Mouse (Mus musculus) thymus, adult 2 months (tissue): ENCODE measurements around the gene Anxa5. TPM values are rescaled to one million over a fixed set of nuclear protein-coding genes. Genes with fewer than 3 reads are reported as not detected.

Experiments used
- DNase-seq: peaks from one replicate; pipeline ENCODE4 v3.0.0; 2021
- H3K27ac ChIP-seq: fragments of 200-500 bp; 2 replicates; pipeline ENCODE4 v1.5.1; 2012; ENCODE audit warnings: low read length, control low read depth; ENCODE audit not compliant: control insufficient read depth, insufficient read depth
- H3K27me3 ChIP-seq: fragments of 200-500 bp; 2 replicates; pipeline ENCODE4 v1.6.1; 2012; ENCODE audit warnings: mild to moderate bottlenecking, low read length, moderate library complexity, mixed read lengths; ENCODE audit not compliant: control insufficient read depth, insufficient read depth
- H3K36me3 ChIP-seq: fragments of 200-500 bp; 2 replicates; pipeline ENCODE4 v1.6.1; 2012; ENCODE audit warnings: mild to moderate bottlenecking, low read length, moderate library complexity; ENCODE audit not compliant: control insufficient read depth, insufficient read depth
- H3K4me1 ChIP-seq: fragments of 200-500 bp; replicated peaks from 2 replicates; pipeline ENCODE4 v1.6.1; 2012; ENCODE audit warnings: low read length; ENCODE audit not compliant: control insufficient read depth, insufficient read depth
- H3K4me3 ChIP-seq: fragments of 200-500 bp; 2 replicates; pipeline ENCODE4 v1.5.1; 2012; ENCODE audit warnings: mild to moderate bottlenecking, low read length, control low read depth, moderate library complexity; ENCODE audit not compliant: control insufficient read depth, insufficient read depth
- CTCF ChIP-seq: fragments of 200-500 bp; IDR thresholded peaks from 2 replicates; pipeline ENCODE4 v1.5.1; 2012; ENCODE audit warnings: mild to moderate bottlenecking, control low read depth, low read length, moderate library complexity, borderline replicate concordance; ENCODE audit not compliant: control insufficient read depth, poor library complexity, insufficient read depth; ENCODE audit errors: extremely low read depth
- POLR2A ChIP-seq: fragments of 200-500 bp; IDR thresholded peaks from 2 replicates; pipeline ENCODE4 v1.6.1; 2012; ENCODE audit warnings: mild to moderate bottlenecking, low read length, control low read depth, moderate library complexity; ENCODE audit not compliant: control insufficient read depth, poor library complexity, insufficient read depth; ENCODE audit errors: extremely low read depth
- WGBS: fragments of 180-500 bp; shearing (Covaris S2); methylation state at CpG from one replicate; pipeline ENCODE4 v1.1.7; 2018; 5-methylcytosine and 5-hydroxymethylcytosine counted together
- polyA plus RNA-seq: library from polyadenylated mRNA; depleted of rRNA; stranded (reverse); fragments of >200 nt; gene quantifications from 2 replicates; pipeline ENCODE4 v1.2.3, GENCODE M21; 2012

Anxa5 gene
- polyA plus RNA-seq, 1 experiment, result 442 TPM

- TF ChIP-seq CTCF, result no peak
- Histone ChIP-seq H3K27me3 (no peaks in the 10 kb centered on the region; the same call in 1 of the 2 replicates), H3K4me1 (no peaks in the 10 kb centered on the region), H3K36me3 (no peaks in the 10 kb centered on the region), H3K4me3 (no peak overlapping the region), H3K27ac (no peak overlapping the region)
- WGBS, result 86% methylated on average over 5 of the region's 5 CpGs
- DNase-seq, result no peak
Observed at GRCm38 (mm10) chr3:36491535-36491934, 15.8 kb upstream of the Anxa5 start.

GRCm38 (mm10) chr3:36489590-36489910 lies 13.9 kb upstream of the Anxa5 start:
- no peak for DNase-seq
- TF ChIP-seq CTCF (no peak), POLR2A (no peak)
- no peak overlapping the region for H3K4me3 ChIP-seq
- no peak overlapping the region for H3K27ac ChIP-seq
- 94% methylated on average over 1 of the region's 1 CpGs for WGBS
- H3K27me3 ChIP-seq, result no peaks in the 10 kb centered on the region
- no peaks in the 10 kb centered on the region for H3K4me1 ChIP-seq
- H3K36me3 ChIP-seq, result no peaks in the 10 kb centered on the region

GRCm38 (mm10) chr3:36488899-36489589 lies 13.3 kb upstream of the Anxa5 start:
- no peak for DNase-seq
- no peak for TF ChIP-seq POLR2A
- TF ChIP-seq CTCF, result no peak
- Histone ChIP-seq H3K27me3 (no peaks in the 10 kb centered on the region), H3K4me3 (no peak overlapping the region), H3K27ac (no peak overlapping the region), H3K4me1 (no peaks in the 10 kb centered on the region), H3K36me3 (no peaks in the 10 kb centered on the region)
- WGBS, result 83% methylated on average over 6 of the region's 6 CpGs

- DNase-seq, result no peak
- H3K27me3 ChIP-seq, result no peaks in the 10 kb centered on the region
- no peaks in the 10 kb centered on the region for H3K4me1 ChIP-seq
- 72% methylated on average over 1 of the region's 1 CpGs for WGBS
- H3K4me3 ChIP-seq, result no peak overlapping the region
- TF ChIP-seq CTCF, result no peak
- no peak for TF ChIP-seq POLR2A
- no peaks in the 10 kb centered on the region for H3K36me3 ChIP-seq
- no peak overlapping the region for H3K27ac ChIP-seq
Observed at GRCm38 (mm10) chr3:36488367-36488766, 12.7 kb upstream of the Anxa5 start.

GRCm38 (mm10) chr3:36486881-36487280 lies 11.2 kb upstream of the Anxa5 start:
- WGBS, result 90% methylated on average over 6 of the region's 6 CpGs

GRCm38 (mm10) chr3:36486176-36486575 lies 10.5 kb upstream of the Anxa5 start:
- Histone ChIP-seq H3K27me3 (no peaks in the 10 kb centered on the region), H3K4me1 (no peaks in the 10 kb centered on the region), H3K36me3 (no peaks in the 10 kb centered on the region), H3K4me3 (no peak overlapping the region), H3K27ac (no peak overlapping the region)
- no peak for TF ChIP-seq CTCF
- TF ChIP-seq POLR2A, result no peak
- DNase-seq, result no peak
- WGBS, result 87% methylated on average over 6 of the region's 6 CpGs

More at GRCm38 (mm10) chr3:36486881-36487280, 11.2 kb upstream of the Anxa5 start:
- no peak for DNase-seq
- H3K36me3 ChIP-seq, result no peaks in the 10 kb centered on the region
- no peak overlapping the region for H3K27ac ChIP-seq
- H3K4me1 ChIP-seq, result no peaks in the 10 kb centered on the region
- TF ChIP-seq POLR2A (no peak), CTCF (no peak)
- H3K27me3 ChIP-seq, result no peaks in the 10 kb centered on the region
- H3K4me3 ChIP-seq, result no peak overlapping the region

GRCm38 (mm10) chr3:36484292-36484691 lies 8.6 kb upstream of the Anxa5 start:
- H3K36me3 ChIP-seq, result no peaks in the 10 kb centered on the region
- TF ChIP-seq CTCF (no peak), POLR2A (no peak)

More at GRCm38 (mm10) chr3:36484292-36484691, 8.6 kb upstream of the Anxa5 start:
- H3K4me3 ChIP-seq, result no peak overlapping the region
- DNase-seq, result no peak
- no peaks in the 10 kb centered on the region for H3K4me1 ChIP-seq
- no peak overlapping the region for H3K27ac ChIP-seq
- H3K27me3 ChIP-seq, result no peaks in the 10 kb centered on the region
- 93% methylated on average over 4 of the region's 4 CpGs for WGBS
